Mouse (Mus musculus) forebrain, embryonic 14.5 days (tissue): ENCODE results near the gene Chst8. TPM values are rescaled to one million over a fixed set of nuclear protein-coding genes. Genes with fewer than 3 reads are reported as not detected.

Source experiments
- ATAC-seq: fragments of 200-750 bp; cut with Nextera tagmentation; 2 replicates; pipeline ENCODE4 v1.8.0; 2017; ENCODE audit warnings: mild to moderate bottlenecking, moderate library complexity
- DNase-seq: peaks from one replicate; pipeline ENCODE4 v3.0.0-alpha.2; 2015; ENCODE audit warnings: low spot score
- H3K27ac ChIP-seq: fragments of 300-500 bp; sonication (generic); 2 replicates; pipeline ENCODE4 v1.5.1; 2014; ENCODE audit warnings: low read depth, mild to moderate bottlenecking, control low read depth, low read length, moderate library complexity
- H3K27me3 ChIP-seq: fragments of 300-500 bp; sonication (generic); replicated peaks from 2 replicates; pipeline ENCODE4 v1.6.1; 2014; ENCODE audit warnings: low read length, control low read depth, mixed read lengths; ENCODE audit not compliant: control insufficient read depth, insufficient read depth
- H3K36me3 ChIP-seq: fragments of 300-500 bp; sonication (generic); 2 replicates; pipeline ENCODE4 v1.6.1; 2014; ENCODE audit warnings: low read length, control low read depth; ENCODE audit not compliant: control insufficient read depth, insufficient read depth
- H3K4me1 ChIP-seq: fragments of 300-500 bp; sonication (generic); 2 replicates; pipeline ENCODE4 v1.6.1; 2014; ENCODE audit warnings: antibody characterized with exemption, low read length, control low read depth; ENCODE audit not compliant: control insufficient read depth, insufficient read depth
- H3K4me2 ChIP-seq: fragments of 300-500 bp; sonication (generic); 2 replicates; pipeline ENCODE4 v1.6.1; 2014; ENCODE audit warnings: mild to moderate bottlenecking, control low read depth, low read length
- H3K4me3 ChIP-seq: fragments of 300-500 bp; sonication (generic); 2 replicates; pipeline ENCODE4 v1.5.1; 2014; ENCODE audit warnings: low read depth, low read length, control low read depth
- H3K9ac ChIP-seq: fragments of 300-500 bp; sonication (generic); 2 replicates; pipeline ENCODE4 v1.6.1; 2014; ENCODE audit warnings: mild to moderate bottlenecking, low read length, control low read depth, moderate library complexity
- H3K9me3 ChIP-seq: fragments of 300-500 bp; sonication (generic); replicated peaks from 2 replicates; pipeline ENCODE4 v1.6.1; 2016; ENCODE audit warnings: low read length, control low read depth, mixed read lengths; ENCODE audit not compliant: control insufficient read depth
- WGBS: fragments of 180-500 bp; shearing (Covaris S2); extraction: QIAGEN DNeasy Blood & Tissue Kit; methylation state at CpG from one replicate; pipeline ENCODE4 v1.1.7; 2014; 5-methylcytosine and 5-hydroxymethylcytosine counted together
- polyA plus RNA-seq: library from polyadenylated mRNA; unstranded; fragments of >200 nt; fragmentation: Nextera tagmentation; extraction: Ambion mirVana; gene quantifications from 2 replicates; pipeline ENCODE4 v1.2.1, GENCODE M21; 2014

Gene Chst8
- 9.2 and 10.4 TPM in 2 replicates for polyA plus RNA-seq

GRCm38 (mm10) chr7:34812531-34813111 is at the start of gene Chst8:
TSS of gene Chst8 (minus strand) at chr7:34812711.
- no peak within 1 kb of the TSS for H3K27ac ChIP-seq
- H3K4me1 ChIP-seq: peaks cover 7% of the 10 kb centered on the region
- no peaks in the 10 kb centered on the region for H3K36me3 ChIP-seq
- peak; percentile 72 for DNase-seq
- peak within 1 kb of the TSS; percentile 58 for H3K9ac ChIP-seq
- H3K4me2 ChIP-seq: peak within 1 kb of the TSS; percentile 74
- WGBS: under 1% methylated on average over 64 of the region's 65 CpGs
- peaks cover 56% of the 10 kb centered on the region for H3K27me3 ChIP-seq
- H3K9me3 ChIP-seq: no peaks in the 10 kb centered on the region
- peak within 1 kb of the TSS; percentile 42 for H3K4me3 ChIP-seq
- ATAC-seq: peak; percentile 85

GRCm38 (mm10) chr7:34858291-34858690 is 45.8 kb upstream of the Chst8 start:
- Histone ChIP-seq H3K9me3 (no peaks in the 10 kb centered on the region), H3K27me3 (no peaks in the 10 kb centered on the region), H3K4me1 (no peaks in the 10 kb centered on the region), H3K36me3 (no peaks in the 10 kb centered on the region), H3K9ac (no peak overlapping the region), H3K27ac (no peak overlapping the region), H3K4me3 (no peak overlapping the region), H3K4me2 (no peak overlapping the region)
- 47% methylated on average over 2 of the region's 2 CpGs for WGBS
- ATAC-seq (no peak), DNase-seq (peak; percentile 22)

- 85% methylated on average over 6 of the region's 6 CpGs for WGBS
- ATAC-seq (no peak), DNase-seq (no peak)
Observed at GRCm38 (mm10) chr7:34854781-34855352, 42.4 kb upstream of the Chst8 start.

GRCm38 (mm10) chr7:34853393-34853792 is 40.9 kb upstream of the Chst8 start:
- Histone ChIP-seq H3K27me3 (no peaks in the 10 kb centered on the region), H3K9me3 (no peaks in the 10 kb centered on the region; the same call in 1 of the 2 replicates), H3K4me1 (no peaks in the 10 kb centered on the region), H3K36me3 (no peaks in the 10 kb centered on the region), H3K27ac (no peak overlapping the region), H3K4me3 (no peak overlapping the region), H3K9ac (no peak overlapping the region), H3K4me2 (no peak overlapping the region)
- no peak for ATAC-seq
- 92% methylated on average over 3 of the region's 3 CpGs for WGBS
- no peak for DNase-seq

More at GRCm38 (mm10) chr7:34854781-34855352, 42.4 kb upstream of the Chst8 start:
- Histone ChIP-seq H3K4me3 (no peak overlapping the region), H3K9me3 (no peaks in the 10 kb centered on the region), H3K9ac (no peak overlapping the region), H3K27ac (no peak overlapping the region), H3K4me1 (no peaks in the 10 kb centered on the region), H3K4me2 (no peak overlapping the region), H3K27me3 (no peaks in the 10 kb centered on the region), H3K36me3 (no peaks in the 10 kb centered on the region)

- Histone ChIP-seq H3K9me3 (no peaks in the 10 kb centered on the region; the same call in 1 of the 2 replicates), H3K36me3 (no peaks in the 10 kb centered on the region), H3K27me3 (no peaks in the 10 kb centered on the region), H3K4me1 (peaks cover 6% of the 10 kb centered on the region; the same call in 1 of the 2 replicates), H3K27ac (no peak overlapping the region), H3K4me3 (no peak overlapping the region), H3K9ac (no peak overlapping the region), H3K4me2 (no peak overlapping the region)
- no peak for ATAC-seq
- WGBS: 30% methylated on average over 10 of the region's 10 CpGs
- no peak for DNase-seq
Observed at GRCm38 (mm10) chr7:34849660-34850059, 37.1 kb upstream of the Chst8 start.

GRCm38 (mm10) chr7:34848811-34849210 is 36.3 kb upstream of the Chst8 start:
- ATAC-seq: no peak
- H3K9ac ChIP-seq: no peak overlapping the region
- WGBS: 96% methylated on average over 4 of the region's 4 CpGs

GRCm38 (mm10) chr7:34847900-34848299 is 35.4 kb upstream of the Chst8 start:
- Histone ChIP-seq H3K4me2 (no peak overlapping the region), H3K9ac (no peak overlapping the region), H3K9me3 (no peaks in the 10 kb centered on the region; the same call in 1 of the 2 replicates), H3K36me3 (no peaks in the 10 kb centered on the region), H3K4me3 (no peak overlapping the region), H3K4me1 (peaks cover 6% of the 10 kb centered on the region; the same call in 1 of the 2 replicates), H3K27ac (no peak overlapping the region), H3K27me3 (no peaks in the 10 kb centered on the region)
- WGBS: 89% methylated on average over 6 of the region's 6 CpGs
- DNase-seq (no peak), ATAC-seq (no peak)

More at GRCm38 (mm10) chr7:34848811-34849210, 36.3 kb upstream of the Chst8 start:
- no peak overlapping the region for H3K27ac ChIP-seq
- H3K36me3 ChIP-seq: no peaks in the 10 kb centered on the region
- H3K9me3 ChIP-seq: no peaks in the 10 kb centered on the region; the same call in 1 of the 2 replicates
- no peak overlapping the region for H3K4me3 ChIP-seq
- H3K4me1 ChIP-seq: peaks cover 6% of the 10 kb centered on the region; the same call in 1 of the 2 replicates
- no peak for DNase-seq
- H3K27me3 ChIP-seq: no peaks in the 10 kb centered on the region
- no peak overlapping the region for H3K4me2 ChIP-seq

GRCm38 (mm10) chr7:34847410-34847809 is 34.9 kb upstream of the Chst8 start:
- H3K4me1 ChIP-seq: peaks cover 6% of the 10 kb centered on the region; the same call in 1 of the 2 replicates
- H3K27ac ChIP-seq: no peak overlapping the region
- ATAC-seq: peak; percentile 75

GRCm38 (mm10) chr7:34838749-34839148 is 26.2 kb upstream of the Chst8 start:
- DNase-seq: no peak
- H3K27me3 ChIP-seq: no peaks in the 10 kb centered on the region
- no peak overlapping the region for H3K4me3 ChIP-seq
- no peaks in the 10 kb centered on the region for H3K36me3 ChIP-seq
- H3K4me2 ChIP-seq: no peak overlapping the region
- H3K27ac ChIP-seq: no peak overlapping the region
- H3K9ac ChIP-seq: no peak overlapping the region
- H3K9me3 ChIP-seq: no peaks in the 10 kb centered on the region
- H3K4me1 ChIP-seq: no peaks in the 10 kb centered on the region
- WGBS: 86% methylated on average over 4 of the region's 4 CpGs
- no peak for ATAC-seq

More at GRCm38 (mm10) chr7:34847410-34847809, 34.9 kb upstream of the Chst8 start:
- H3K9me3 ChIP-seq: no peaks in the 10 kb centered on the region; the same call in 1 of the 2 replicates
- H3K4me3 ChIP-seq: no peak overlapping the region
- no peak overlapping the region for H3K9ac ChIP-seq
- H3K4me2 ChIP-seq: no peak overlapping the region
- H3K36me3 ChIP-seq: no peaks in the 10 kb centered on the region
- no peaks in the 10 kb centered on the region for H3K27me3 ChIP-seq
- WGBS: 24% methylated on average over 5 of the region's 5 CpGs
- DNase-seq: peak; percentile 54
